Mouse (Mus musculus): Measurements from ENCODE around the gene Gna13. TPM values are rescaled to one million over a fixed set of nuclear protein-coding genes. Genes with fewer than 3 reads are reported as not detected.
"Not testable (repeated sequence)": the region's sequence is repeated elsewhere in the genome, so short reads cannot be mapped to it uniquely, and the experiment has no call there.

Gna13 gene
- polyA plus RNA-seq, 1 experiment from 2014 or later: 21.9 TPM

DNA sequence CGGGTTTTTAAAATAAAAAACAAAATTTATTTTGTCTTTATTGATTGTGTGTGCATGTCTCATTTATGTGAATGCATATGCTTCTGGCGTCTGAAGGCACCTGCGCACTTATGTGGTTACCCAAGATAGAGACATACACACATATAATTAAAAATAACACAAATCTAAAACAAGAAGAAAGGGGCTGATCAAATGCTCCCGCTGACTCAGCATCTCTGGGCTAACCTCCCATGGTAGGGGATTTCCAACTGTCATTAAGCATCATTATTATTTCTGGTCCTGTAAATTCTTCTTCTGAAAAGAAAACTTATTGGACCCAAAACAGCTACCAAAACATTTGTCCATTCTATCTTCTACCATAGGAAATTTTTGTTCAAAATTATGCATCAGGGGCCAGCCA is 27.9 kb upstream of the Gna13 start:
- no peak overlapping the region for H3K4me3 ChIP-seq
- H3K27me3 ChIP-seq: no peaks in the 10 kb centered on the region
- no peak for ATAC-seq (ENCODE audit: low FRiP score)
- no peaks in the 10 kb centered on the region for H3K36me3 ChIP-seq
- no peak overlapping the region for H3K9ac ChIP-seq
- peaks cover 9% of the 10 kb centered on the region for H3K4me1 ChIP-seq
- H3K4me2 ChIP-seq (replicated peaks): no peak overlapping the region
- H3K27ac ChIP-seq: no peak overlapping the region
- no peaks in the 10 kb centered on the region for H3K9me3 ChIP-seq (replicated peaks)
- 94% methylated on average over 4 of the region's 4 CpGs for WGBS

DNA sequence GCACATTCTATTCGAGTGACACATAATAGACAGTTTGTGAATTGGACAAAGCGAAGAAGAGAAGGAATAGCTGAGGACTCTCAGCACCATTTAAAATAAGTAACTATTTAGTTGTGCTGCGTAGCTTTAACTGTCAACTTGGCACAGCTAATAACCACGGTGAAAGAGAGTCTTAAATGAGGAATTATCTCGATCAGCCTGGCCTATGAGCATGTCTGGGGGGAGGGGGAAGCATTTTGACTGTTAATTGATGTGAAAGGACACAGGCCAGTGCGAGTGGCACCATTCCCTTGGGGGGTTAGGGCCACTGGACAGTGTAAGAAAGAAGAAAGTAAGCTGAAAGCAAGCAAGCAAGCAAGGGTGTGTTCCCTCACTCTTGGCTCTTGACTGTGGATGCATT is 26.7 kb upstream of the Gna13 start:
- Histone ChIP-seq H3K4me2 (replicated peaks) (no peak overlapping the region), H3K27me3 (no peaks in the 10 kb centered on the region), H3K27ac (no peak overlapping the region), H3K36me3 (no peaks in the 10 kb centered on the region), H3K4me1 (peaks cover 8% of the 10 kb centered on the region), H3K4me3 (no peak overlapping the region), H3K9ac (no peak overlapping the region), H3K9me3 (replicated peaks) (no peaks in the 10 kb centered on the region)
- no peak for ATAC-seq (ENCODE audit: low FRiP score)
- 62% methylated on average over 6 of the region's 6 CpGs for WGBS

DNA sequence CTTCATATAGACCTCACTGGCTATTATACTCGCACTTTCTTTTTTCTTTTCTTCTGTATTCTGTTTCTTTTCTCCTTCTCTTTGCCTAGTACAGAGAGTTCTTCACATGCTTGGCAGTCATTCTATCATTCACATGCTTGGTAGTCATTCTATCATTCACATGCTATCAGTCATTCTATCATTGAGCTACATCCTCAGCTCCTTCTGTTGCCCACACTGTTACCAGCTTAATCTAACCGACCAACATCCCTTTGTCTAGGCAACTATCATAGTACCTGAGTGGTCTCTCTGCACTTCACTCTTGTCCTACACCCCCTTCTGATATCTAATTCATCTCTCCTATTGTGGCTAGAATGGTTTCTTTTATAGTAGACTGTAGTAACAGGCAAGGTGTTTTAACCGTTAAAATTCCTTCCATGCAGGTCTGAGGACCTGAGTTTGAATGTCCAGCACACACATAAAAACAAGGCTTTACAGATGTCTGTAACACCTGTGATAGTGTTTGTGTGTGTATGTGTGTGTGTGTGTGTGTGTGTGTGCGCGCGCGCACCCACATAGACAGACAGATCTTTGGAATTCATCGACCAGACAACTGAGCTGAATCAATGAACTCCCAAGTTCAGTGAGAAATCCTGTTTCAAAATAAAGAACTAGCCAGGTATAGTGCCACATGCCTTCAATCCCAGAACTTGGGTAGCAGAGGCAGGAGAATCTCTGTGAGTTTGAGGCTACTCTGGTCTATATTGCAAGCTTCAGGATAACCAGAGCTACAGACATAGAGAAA is 23.3 kb upstream of the Gna13 start:
- Histone ChIP-seq H3K36me3 (no peaks in the 10 kb centered on the region), H3K27ac (no peak overlapping the region), H3K4me1 (0 out of 2 replicates have a peak, but pooled peaks cover 4% of the 10 kb centered on the region), H3K9ac (no peak overlapping the region), H3K4me2 (replicated peaks) (no peak overlapping the region), H3K27me3 (no peaks in the 10 kb centered on the region), H3K9me3 (replicated peaks) (no peaks in the 10 kb centered on the region), H3K4me3 (no peak overlapping the region)
- 97% methylated on average over 8 of the region's 8 CpGs for WGBS
- no peak for ATAC-seq (ENCODE audit: low FRiP score)

DNA sequence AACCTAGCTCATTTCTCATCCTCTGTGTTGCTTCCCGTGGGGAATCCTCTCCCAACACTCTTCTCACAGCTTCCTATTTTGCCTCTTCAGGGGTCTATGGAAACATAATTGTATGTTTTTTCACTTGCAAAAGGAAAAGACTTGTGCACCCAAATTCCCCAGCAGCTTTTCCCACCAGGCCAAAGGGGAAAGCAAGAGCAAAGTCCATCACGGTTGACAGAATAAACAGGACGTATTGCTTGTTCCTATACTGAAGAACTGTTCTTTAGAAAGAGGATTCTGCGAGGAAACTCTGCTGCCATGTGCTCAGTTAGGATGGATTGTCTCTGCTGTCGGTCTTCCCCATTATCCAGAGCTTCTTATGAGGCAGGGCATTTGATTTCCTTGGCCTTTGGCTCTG is 22.1 kb upstream of the Gna13 start:
- Histone ChIP-seq H3K9me3 (replicated peaks) (no peaks in the 10 kb centered on the region), H3K27ac (no peak overlapping the region), H3K36me3 (no peaks in the 10 kb centered on the region), H3K27me3 (no peaks in the 10 kb centered on the region), H3K4me2 (replicated peaks) (no peak overlapping the region), H3K4me1 (0 out of 2 replicates have a peak, but pooled peaks cover 4% of the 10 kb centered on the region), H3K4me3 (no peak overlapping the region), H3K9ac (no peak overlapping the region)
- no peak for ATAC-seq (ENCODE audit: low FRiP score)
- WGBS: 84% methylated on average over 5 of the region's 5 CpGs

GRCm38 (mm10) chr11:109342666-109343065 is 20.0 kb upstream of the Gna13 start:
- not testable (repeated sequence) for ATAC-seq (ENCODE audit: low FRiP score); H3K4me2 ChIP-seq (replicated peaks); H3K4me1 ChIP-seq; H3K27ac ChIP-seq; H3K4me3 ChIP-seq; H3K27me3 ChIP-seq; H3K9me3 ChIP-seq (replicated peaks); H3K36me3 ChIP-seq; H3K9ac ChIP-seq
- 100% methylated on average over 3 of the region's 4 CpGs for WGBS

- Histone ChIP-seq H3K9me3 (replicated peaks) (no peaks in the 10 kb centered on the region), H3K4me2 (replicated peaks) (no peak overlapping the region), H3K4me1 (peaks cover 8% of the 10 kb centered on the region; the same call in 1 of the 2 replicates), H3K27me3 (no peaks in the 10 kb centered on the region), H3K4me3 (no peak overlapping the region), H3K27ac (no peak overlapping the region), H3K9ac (no peak overlapping the region), H3K36me3 (no peaks in the 10 kb centered on the region)
- WGBS: 28% methylated on average over 7 of the region's 7 CpGs
- ATAC-seq (ENCODE audit: low FRiP score): no peak
These were observed 19.1 kb upstream of the Gna13 start for GRCm38 (mm10) chr11:109343558-109343957.

GRCm38 (mm10) chr11:109343991-109344599 is 18.5 kb upstream of the Gna13 start:
- Histone ChIP-seq H3K4me3 (no peak overlapping the region), H3K27me3 (no peaks in the 10 kb centered on the region), H3K9me3 (replicated peaks) (no peaks in the 10 kb centered on the region), H3K36me3 (no peaks in the 10 kb centered on the region), H3K4me2 (replicated peaks) (no peak overlapping the region), H3K4me1 (peaks cover 8% of the 10 kb centered on the region; the same call in 1 of the 2 replicates), H3K27ac (no peak overlapping the region), H3K9ac (no peak overlapping the region)
- ATAC-seq (ENCODE audit: low FRiP score): no peak
- 31% methylated on average over 10 of the region's 10 CpGs for WGBS

DNA sequence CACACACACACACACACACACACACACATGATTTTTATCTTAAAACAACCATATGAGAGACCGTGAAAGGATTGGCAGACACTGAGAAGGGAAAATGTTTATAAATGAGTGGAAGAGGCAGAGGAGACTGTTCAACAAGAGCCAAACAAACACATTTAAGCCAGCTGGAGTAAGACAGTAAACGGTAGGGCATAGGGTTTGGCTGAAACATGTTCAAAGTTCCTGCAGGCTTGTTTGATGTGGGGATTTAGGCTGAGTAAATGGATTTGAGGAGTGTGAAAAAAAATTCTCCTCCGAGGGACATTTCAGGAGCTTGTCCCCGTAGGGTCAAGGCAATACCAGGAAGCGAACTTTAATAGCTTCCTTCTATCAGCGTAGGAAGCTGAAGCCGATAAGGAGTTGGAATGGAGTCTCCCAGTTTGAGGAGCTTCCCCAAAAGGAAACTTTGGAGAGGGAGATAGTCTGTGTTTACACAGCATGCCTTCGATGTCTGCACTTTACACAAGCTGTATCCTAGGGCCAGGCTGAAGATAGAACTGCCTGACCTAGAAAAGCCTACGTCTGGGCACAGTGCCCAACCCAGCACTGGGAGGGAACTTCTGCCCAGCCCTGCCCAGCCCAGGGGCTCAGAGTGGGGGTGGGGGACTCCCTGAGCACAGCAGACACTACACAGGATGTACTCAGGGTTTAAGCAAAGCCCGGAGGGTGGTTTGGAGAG is 15.2 kb upstream of the Gna13 start:
- no peaks in the 10 kb centered on the region for H3K9me3 ChIP-seq (replicated peaks)
- H3K36me3 ChIP-seq: no peaks in the 10 kb centered on the region
- ATAC-seq (ENCODE audit: low FRiP score): no peak
- H3K4me2 ChIP-seq (replicated peaks): no peak overlapping the region
- no peak overlapping the region for H3K27ac ChIP-seq
- 74% methylated on average over 10 of the region's 10 CpGs for WGBS
- H3K4me1 ChIP-seq: peaks cover 8% of the 10 kb centered on the region; the same call in 1 of the 2 replicates
- no peaks in the 10 kb centered on the region for H3K27me3 ChIP-seq
- no peak overlapping the region for H3K4me3 ChIP-seq
- H3K9ac ChIP-seq: no peak overlapping the region

GRCm38 (mm10) chr11:109348408-109348807 is 14.2 kb upstream of the Gna13 start:
- no peak overlapping the region for H3K27ac ChIP-seq
- H3K27me3 ChIP-seq: no peaks in the 10 kb centered on the region
- ATAC-seq (ENCODE audit: low FRiP score): no peak
- no peak overlapping the region for H3K4me2 ChIP-seq (replicated peaks)
- no peaks in the 10 kb centered on the region for H3K36me3 ChIP-seq
- H3K9me3 ChIP-seq (replicated peaks): no peaks in the 10 kb centered on the region
- H3K4me1 ChIP-seq: peaks cover 8% of the 10 kb centered on the region; the same call in 1 of the 2 replicates
- WGBS: 70% methylated on average over 12 of the region's 12 CpGs
- no peak overlapping the region for H3K4me3 ChIP-seq
- H3K9ac ChIP-seq: no peak overlapping the region

- Histone ChIP-seq H3K4me2 (replicated peaks) (no peak overlapping the region), H3K9ac (no peak overlapping the region), H3K27ac (no peak overlapping the region), H3K4me3 (no peak overlapping the region), H3K36me3 (no peaks in the 10 kb centered on the region), H3K4me1 (peaks cover 4% of the 10 kb centered on the region; the same call in 1 of the 2 replicates), H3K27me3 (no peaks in the 10 kb centered on the region), H3K9me3 (replicated peaks) (no peaks in the 10 kb centered on the region)
- no peak for ATAC-seq (ENCODE audit: low FRiP score)
- WGBS: 65% methylated on average over 5 of the region's 5 CpGs
These were observed 12.8 kb upstream of the Gna13 start for GRCm38 (mm10) chr11:109349652-109350316.

- no peaks in the 10 kb centered on the region for H3K9me3 ChIP-seq (replicated peaks)
- no peak overlapping the region for H3K27ac ChIP-seq
- no peak overlapping the region for H3K4me2 ChIP-seq (replicated peaks)
- H3K4me3 ChIP-seq: no peak overlapping the region
- WGBS: 82% methylated on average over 7 of the region's 7 CpGs
- H3K4me1 ChIP-seq: peaks cover 4% of the 10 kb centered on the region; the same call in 1 of the 2 replicates
- ATAC-seq (ENCODE audit: low FRiP score): no peak
- no peaks in the 10 kb centered on the region for H3K36me3 ChIP-seq
- H3K27me3 ChIP-seq: no peaks in the 10 kb centered on the region
- H3K9ac ChIP-seq: no peak overlapping the region
These were observed 12.3 kb upstream of the Gna13 start for GRCm38 (mm10) chr11:109350317-109350714.

DNA sequence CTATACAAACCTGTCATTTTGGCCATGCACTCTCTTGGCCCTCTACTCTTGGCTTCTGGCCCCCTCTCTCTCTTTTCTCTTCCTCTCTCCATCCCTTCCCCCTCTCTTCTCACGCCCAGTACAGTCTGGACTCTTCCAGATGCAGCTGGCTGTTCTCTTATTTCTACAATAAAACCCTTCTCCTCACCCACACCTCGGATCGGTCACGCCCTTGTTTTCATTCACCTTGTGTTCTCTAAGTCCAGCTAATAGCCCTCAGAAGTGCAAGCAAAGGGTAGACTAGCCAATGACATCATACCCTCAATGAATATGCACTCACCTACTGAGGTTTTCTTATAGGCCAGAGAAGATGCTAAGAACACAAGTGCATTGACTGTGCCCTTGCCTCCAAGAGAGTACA is 11.1 kb upstream of the Gna13 start:
- H3K4me1 ChIP-seq: peaks cover 11% of the 10 kb centered on the region
- no peak overlapping the region for H3K27ac ChIP-seq
- H3K4me2 ChIP-seq (replicated peaks): no peak overlapping the region
- ATAC-seq (ENCODE audit: low FRiP score): no peak
- no peaks in the 10 kb centered on the region for H3K9me3 ChIP-seq (replicated peaks)
- no peaks in the 10 kb centered on the region for H3K36me3 ChIP-seq
- H3K4me3 ChIP-seq: no peak overlapping the region
- no peak overlapping the region for H3K9ac ChIP-seq
- H3K27me3 ChIP-seq: no peaks in the 10 kb centered on the region
- 88% methylated on average over 4 of the region's 4 CpGs for WGBS
